Mouse (Mus musculus): ENCODE results near the gene Adcyap1.

Adcyap1 gene

GRCm38 (mm10) chr17:93198717-93199116 is at the start of gene Adcyap1:
Gene Adcyap1 (plus strand): TSS chr17:93199017.
- no peak for DNase-seq

GRCm38 (mm10) chr17:93158280-93158851 is 40.5 kb upstream of the Adcyap1 start:
- DNase-seq = peak; percentile 3

DNA sequence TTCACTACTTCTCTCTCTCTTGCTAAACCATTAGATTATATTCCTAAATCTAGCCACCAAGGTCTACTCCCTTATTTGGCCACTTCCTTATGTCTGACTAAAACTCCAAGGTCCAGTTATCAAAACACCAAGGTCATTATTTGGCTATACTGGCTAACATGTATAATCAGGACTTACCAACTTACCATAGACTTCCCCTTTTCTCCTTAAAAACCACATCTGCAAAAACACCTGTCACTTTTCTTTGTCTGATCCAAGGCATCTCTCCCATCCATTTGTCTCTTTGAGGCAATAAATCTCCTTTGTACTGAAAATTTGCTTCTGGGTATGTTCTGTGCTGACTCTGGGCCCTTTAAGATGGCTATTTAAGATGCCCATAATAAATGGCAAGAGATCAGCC is 29.2 kb upstream of the Adcyap1 start:
- DNase-seq = no peak

DNA sequence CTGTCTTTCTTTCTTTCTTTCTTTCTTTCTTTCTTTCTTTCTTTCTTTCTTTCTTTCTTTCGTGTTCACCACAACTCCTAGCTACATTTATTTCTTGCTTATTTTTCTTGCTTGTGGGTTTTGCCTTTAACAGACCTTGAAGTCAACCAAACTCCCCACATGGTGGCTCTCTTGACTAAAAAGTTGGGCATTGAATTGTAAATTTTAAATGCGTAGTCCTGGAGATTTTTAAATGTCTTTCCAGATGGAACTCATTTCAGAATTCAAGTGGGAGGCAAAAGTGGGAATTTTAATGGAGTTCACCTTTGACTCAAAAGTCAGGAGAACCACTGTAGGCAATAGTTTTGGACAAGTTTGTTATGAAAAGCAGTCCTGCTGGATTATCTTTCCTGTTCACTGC is 2.0 kb upstream of the Adcyap1 start:
- DNase-seq = no peak

GRCm38 (mm10) chr17:93198213-93198612 is 604 bp upstream of the Adcyap1 start:
- DNase-seq = no peak

GRCm38 (mm10) chr17:93199218-93199617 is 401 bp downstream of the Adcyap1 start:
- DNase-seq = no peak

DNA sequence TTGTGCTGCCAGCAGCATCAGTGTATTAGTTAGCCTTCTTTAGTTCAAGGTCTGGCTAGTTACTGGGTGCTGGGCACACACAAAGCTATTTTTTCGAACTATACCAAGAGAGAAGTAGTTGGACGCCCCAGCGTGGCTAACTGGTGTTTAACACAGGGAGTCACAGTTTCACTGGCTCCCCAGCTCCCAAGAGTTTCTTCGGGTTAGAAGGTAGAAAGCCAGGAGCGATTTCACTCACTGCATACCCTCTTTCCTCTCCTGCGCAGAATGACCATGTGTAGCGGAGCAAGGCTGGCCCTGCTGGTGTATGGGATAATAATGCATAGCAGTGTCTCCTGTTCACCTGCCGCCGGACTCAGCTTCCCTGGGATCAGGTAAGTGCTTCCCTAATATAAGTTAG is 930 bp downstream of the Adcyap1 start:
- DNase-seq = no peak

DNA sequence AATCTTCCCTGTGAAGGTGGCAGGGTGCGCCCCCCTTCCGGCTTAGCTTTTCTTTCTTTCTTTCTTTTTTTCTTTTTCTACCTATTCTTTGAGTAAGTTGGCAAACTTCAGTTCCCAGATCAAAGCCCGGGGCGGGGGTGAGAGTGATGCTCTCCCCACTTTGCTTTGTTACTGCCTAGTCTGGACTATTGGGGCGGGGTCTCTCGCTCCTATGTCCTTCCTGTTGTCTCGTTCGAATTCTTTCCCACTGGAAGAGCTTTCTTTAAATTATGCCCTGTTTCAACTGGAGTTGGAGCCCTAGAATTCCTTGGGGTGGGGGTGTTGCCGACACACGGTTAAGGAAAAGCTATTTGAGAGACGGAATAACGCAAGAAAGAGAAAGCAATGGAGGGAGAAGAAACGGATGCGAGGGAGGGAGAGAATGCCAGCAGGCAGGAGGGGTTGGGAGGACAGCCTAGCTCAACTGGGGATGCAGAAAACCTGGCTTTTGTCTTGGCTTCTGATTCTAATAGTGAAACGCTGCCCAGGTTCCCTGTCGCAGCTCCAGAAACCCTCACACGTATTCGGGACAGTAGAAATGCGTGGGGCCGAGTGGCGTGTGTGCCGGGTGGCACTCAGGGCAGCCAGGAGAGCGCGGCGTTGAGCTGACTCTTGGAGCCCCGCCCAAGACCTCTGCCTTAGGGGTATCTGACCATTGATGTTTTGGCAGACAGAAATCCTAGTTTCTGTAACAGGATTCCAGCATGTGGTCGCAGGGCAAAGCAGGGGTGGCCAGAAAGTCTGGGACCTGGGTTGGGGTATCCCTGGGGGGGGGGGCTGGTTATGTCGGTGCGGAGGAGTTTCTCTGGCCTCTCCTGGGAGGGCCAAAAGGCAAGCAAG is 1.8 kb downstream of the Adcyap1 start:
- no peak for DNase-seq

GRCm38 (mm10) chr17:93201265-93201925 is 2.6 kb downstream of the Adcyap1 start:
- DNase-seq = no peak

DNA sequence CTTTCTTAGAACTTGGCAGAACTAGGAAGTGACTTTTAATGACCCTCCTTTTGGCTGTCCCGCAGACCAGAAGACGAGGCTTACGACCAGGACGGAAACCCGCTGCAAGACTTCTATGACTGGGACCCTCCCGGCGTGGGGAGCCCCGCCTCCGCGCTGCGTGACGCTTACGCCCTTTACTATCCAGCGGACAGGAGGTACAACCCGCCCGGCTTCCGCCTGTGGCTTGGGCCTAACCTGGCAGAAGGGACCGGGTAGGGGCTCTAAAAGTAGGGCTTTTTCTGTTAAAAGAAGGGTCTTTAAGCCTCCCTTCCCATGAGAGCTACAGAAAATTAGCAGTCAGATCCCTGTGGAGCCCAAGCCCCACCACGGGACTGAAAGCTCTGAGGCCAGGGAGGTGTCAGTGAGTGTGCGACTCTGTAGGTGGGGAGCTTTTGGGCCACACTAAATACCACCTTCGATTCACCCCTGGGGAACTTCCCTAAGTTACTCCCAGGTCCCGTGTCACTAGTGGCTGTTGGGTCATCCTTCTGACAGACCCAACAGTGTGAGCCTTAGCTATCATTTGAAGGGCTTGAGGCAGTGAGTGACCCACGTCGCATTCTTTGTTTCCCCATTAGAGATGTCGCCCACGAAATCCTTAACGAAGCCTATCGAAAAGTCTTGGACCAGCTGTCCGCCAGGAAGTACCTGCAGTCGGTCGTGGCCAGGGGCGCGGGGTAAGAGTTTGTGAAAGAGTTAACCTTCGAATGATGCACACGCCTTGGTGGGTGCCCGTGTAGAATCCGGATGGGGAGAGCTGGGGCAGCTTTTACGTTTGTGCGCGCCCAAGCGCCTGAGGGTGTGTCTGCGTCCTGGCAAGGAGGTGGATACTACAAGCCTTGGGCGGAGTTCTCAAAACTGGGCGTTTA is 3.6 kb downstream of the Adcyap1 start:
- no peak for DNase-seq

DNA sequence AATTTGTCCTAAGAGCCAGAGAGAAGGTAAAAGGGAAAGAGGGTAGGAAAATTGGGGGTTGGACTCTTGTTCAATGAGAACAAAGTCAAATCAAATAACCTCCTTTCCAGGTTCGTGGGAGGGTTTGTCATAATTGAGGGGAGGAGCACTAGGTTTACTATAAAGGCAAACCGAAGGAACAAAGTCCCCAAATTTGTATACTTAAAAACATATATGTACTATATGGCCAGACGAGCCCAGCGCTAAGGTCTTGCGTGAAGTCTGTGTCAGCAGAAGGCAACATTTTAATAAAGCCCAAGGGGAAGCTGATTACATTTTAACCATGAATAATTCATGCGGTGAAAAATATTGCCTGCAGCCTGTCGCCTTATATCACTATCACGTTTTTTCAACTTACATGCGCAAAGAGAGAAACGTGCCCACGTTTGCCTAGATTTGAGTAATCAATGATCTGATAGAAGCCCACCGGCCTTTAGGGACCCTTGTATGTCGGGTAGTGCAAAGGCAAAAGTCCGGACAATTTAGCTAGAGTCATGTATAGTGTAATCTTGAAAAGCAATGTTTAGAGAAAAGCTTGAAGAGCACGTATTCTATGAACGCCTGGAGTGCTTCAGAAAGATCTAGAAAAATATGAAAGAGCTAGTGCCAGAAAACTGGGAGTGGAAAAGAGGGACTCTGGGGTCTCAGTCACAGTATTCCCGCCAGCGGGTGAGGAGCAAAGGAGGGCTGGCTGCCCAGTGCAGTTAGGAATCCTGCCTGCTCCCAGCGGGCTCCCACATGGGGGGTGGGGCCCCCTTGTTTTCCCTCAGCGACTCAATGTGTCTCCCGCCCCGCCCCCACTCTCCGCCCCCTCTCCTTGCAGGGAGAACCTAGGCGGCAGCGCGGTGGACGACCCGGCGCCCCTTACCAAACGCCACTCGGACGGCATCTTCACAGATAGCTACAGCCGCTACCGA is 4.5 kb downstream of the Adcyap1 start:
- DNase-seq = no peak

DNA sequence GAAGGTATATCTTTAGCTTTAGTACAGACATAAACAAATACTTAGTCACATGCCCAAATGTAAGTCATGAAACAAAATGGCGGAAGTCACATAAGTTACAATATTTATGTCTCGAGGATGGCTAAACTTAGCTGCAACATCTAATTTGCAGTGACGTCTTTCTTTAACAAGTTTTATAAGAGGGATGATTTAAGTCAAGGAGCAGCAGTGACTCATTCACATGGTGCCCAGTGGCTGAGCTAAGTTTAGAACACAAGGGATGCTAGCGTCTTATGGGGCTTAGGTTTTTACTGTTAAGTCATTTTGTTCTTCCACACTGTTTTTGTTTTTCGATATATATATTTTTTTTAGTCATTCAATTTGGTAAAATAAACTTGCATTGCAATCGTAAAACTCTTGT is 19.0 kb downstream of the Adcyap1 start:
- DNase-seq = no peak

GRCm38 (mm10) chr17:93218640-93219039 is 19.8 kb downstream of the Adcyap1 start:
- no peak for DNase-seq

GRCm38 (mm10) chr17:93237355-93237754 is 38.5 kb downstream of the Adcyap1 start:
- no peak for DNase-seq
